Mouse (Mus musculus) intestine, embryonic 14.5 days (tissue): ENCODE measurements at regions not wholly inside any gene's neighbourhood (a gene's known extent, or its start where the extent isn't known, plus 50 kb on each side); places are given as distances from the start of the nearest gene placed in this dataset.

ENCODE experiments used
- ATAC-seq: fragments of 200-750 bp; cut with Nextera tagmentation; replicated peaks from 2 replicates; pipeline ENCODE4 v1.8.0; 2017; ENCODE audit warnings: low read depth, moderate number of reproducible peaks, moderate TSS enrichment, moderate library complexity; ENCODE audit not compliant: low FRiP score, low TSS enrichment
- DNase-seq: peaks from one replicate; pipeline ENCODE4 v3.0.0-alpha.2; 2018; ENCODE audit warnings: low spot score
- H3K27ac ChIP-seq: fragments of 300-500 bp; sonication (generic); 2 replicates; pipeline ENCODE4 v1.5.1; 2014; ENCODE audit warnings: low read depth, mild to moderate bottlenecking, control low read depth
- H3K27me3 ChIP-seq: fragments of 300-500 bp; sonication (generic); replicated peaks from 2 replicates; pipeline ENCODE4 v1.6.1; 2014; ENCODE audit warnings: low read length, control low read depth; ENCODE audit not compliant: control insufficient read depth, insufficient read depth
- H3K36me3 ChIP-seq: fragments of 300-500 bp; sonication (generic); 2 replicates; pipeline ENCODE4 v1.6.1; 2014; ENCODE audit warnings: low read length, control low read depth; ENCODE audit not compliant: control insufficient read depth, insufficient read depth
- H3K4me1 ChIP-seq: fragments of 300-500 bp; sonication (generic); replicated peaks from 2 replicates; pipeline ENCODE4 v1.6.1; 2014; ENCODE audit warnings: low read length, control low read depth, mixed read lengths; ENCODE audit not compliant: control insufficient read depth, insufficient read depth
- H3K4me2 ChIP-seq: fragments of 300-500 bp; sonication (generic); 2 replicates; pipeline ENCODE4 v1.6.1; 2014; ENCODE audit warnings: low read length
- H3K4me3 ChIP-seq: fragments of 300-500 bp; sonication (generic); 2 replicates; pipeline ENCODE4 v1.5.1; 2014; ENCODE audit warnings: low read depth, low read length, control low read depth, mixed read lengths
- H3K9ac ChIP-seq: fragments of 300-500 bp; sonication (generic); 2 replicates; pipeline ENCODE4 v1.6.1; 2014; ENCODE audit warnings: mild to moderate bottlenecking, low read length
- H3K9me3 ChIP-seq: fragments of 300-500 bp; sonication (generic); 2 replicates; pipeline ENCODE4 v1.6.1; 2016; ENCODE audit warnings: low read length, control low read depth; ENCODE audit not compliant: control insufficient read depth
- WGBS: fragments of 180-500 bp; shearing (Covaris S2); extraction: QIAGEN DNeasy Blood & Tissue Kit; methylation state at CpG from one replicate; pipeline ENCODE4 v1.1.7; 2014; 5-methylcytosine and 5-hydroxymethylcytosine counted together

GRCm38 (mm10) chr13:35159456-35159855, 132.6 kb upstream of the Eci2 start:
- Histone ChIP-seq H3K4me2 (no peak overlapping the region), H3K27ac (no peak overlapping the region), H3K4me3 (no peak overlapping the region), H3K4me1 (no peaks in the 10 kb centered on the region), H3K9me3 (no peaks in the 10 kb centered on the region), H3K9ac (no peak overlapping the region), H3K27me3 (no peaks in the 10 kb centered on the region), H3K36me3 (no peaks in the 10 kb centered on the region)
- no peak for DNase-seq
- WGBS = 67% methylated on average over 3 of the region's 3 CpGs
- no peak for ATAC-seq

DNA sequence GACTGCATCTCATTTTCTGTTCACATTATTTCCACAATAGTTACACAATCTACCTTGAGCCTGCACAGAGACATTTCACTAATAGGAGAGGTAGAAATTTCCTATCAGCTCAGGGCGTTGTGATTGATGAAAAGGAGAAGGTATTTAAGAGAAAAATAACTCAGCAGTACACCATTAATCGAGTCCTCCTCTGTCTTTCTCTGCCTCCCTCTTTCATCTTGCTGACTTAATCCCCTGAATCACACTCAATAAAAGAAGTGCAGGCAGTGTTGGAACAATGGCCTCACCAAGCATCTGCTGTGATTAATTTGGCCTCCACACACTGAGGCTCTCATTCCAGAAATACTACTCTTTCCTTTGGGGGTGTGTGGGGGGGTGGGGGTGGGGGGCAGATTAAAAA, 133.9 kb upstream of the Eci2 start:
- DNase-seq (no peak), ATAC-seq (no peak)
- Histone ChIP-seq H3K27me3 (no peaks in the 10 kb centered on the region), H3K4me1 (no peaks in the 10 kb centered on the region), H3K4me3 (no peak overlapping the region), H3K9ac (no peak overlapping the region), H3K4me2 (no peak overlapping the region), H3K27ac (no peak overlapping the region), H3K9me3 (no peaks in the 10 kb centered on the region), H3K36me3 (no peaks in the 10 kb centered on the region)
- 28% methylated on average over 2 of the region's 2 CpGs for WGBS

DNA sequence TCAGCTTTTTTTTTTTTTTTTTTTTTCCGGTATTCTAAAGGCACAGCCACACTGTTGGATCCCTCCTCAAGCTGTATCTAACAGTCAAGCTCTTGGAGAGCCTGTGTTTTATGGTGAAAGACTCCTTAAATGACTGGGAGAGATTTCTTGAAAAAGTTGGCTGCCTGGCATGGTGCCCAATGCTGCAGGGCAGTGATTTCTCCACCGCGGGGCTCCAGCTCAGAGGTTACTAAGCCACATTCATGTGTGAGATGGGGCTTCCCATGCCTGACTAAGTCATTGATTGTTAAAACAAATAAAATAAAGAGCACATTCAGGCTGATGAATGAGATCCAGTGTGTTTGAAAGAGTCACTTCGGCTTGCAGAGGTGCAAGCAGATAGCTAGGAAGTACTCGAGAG, 139.2 kb upstream of the Eci2 start:
- Histone ChIP-seq H3K9ac (no peak overlapping the region), H3K27ac (no peak overlapping the region), H3K36me3 (no peaks in the 10 kb centered on the region), H3K4me1 (no peaks in the 10 kb centered on the region), H3K4me2 (no peak overlapping the region), H3K27me3 (no peaks in the 10 kb centered on the region), H3K4me3 (no peak overlapping the region), H3K9me3 (no peaks in the 10 kb centered on the region)
- ATAC-seq (no peak), DNase-seq (no peak)
- 66% methylated on average over 5 of the region's 5 CpGs for whole genome bisulfite sequencing

GRCm38 (mm10) chr13:35166831-35167541, 140.1 kb upstream of the Eci2 start:
- Histone ChIP-seq H3K4me1 (no peaks in the 10 kb centered on the region), H3K9ac (no peak overlapping the region), H3K36me3 (no peaks in the 10 kb centered on the region), H3K4me2 (no peak overlapping the region), H3K27me3 (no peaks in the 10 kb centered on the region), H3K27ac (no peak overlapping the region), H3K9me3 (no peaks in the 10 kb centered on the region), H3K4me3 (no peak overlapping the region)
- ATAC-seq (no peak), DNase-seq (no peak)
- 75% methylated on average over 8 of the region's 8 CpGs for WGBS

GRCm38 (mm10) chr13:35171562-35172254, 144.8 kb upstream of the Eci2 start:
- Histone ChIP-seq H3K9ac (no peak overlapping the region), H3K27ac (no peak overlapping the region), H3K4me1 (no peaks in the 10 kb centered on the region), H3K27me3 (no peaks in the 10 kb centered on the region), H3K4me2 (no peak overlapping the region), H3K4me3 (no peak overlapping the region), H3K9me3 (no peaks in the 10 kb centered on the region), H3K36me3 (no peaks in the 10 kb centered on the region)
- DNase-seq (no peak), ATAC-seq (no peak)
- WGBS = 78% methylated on average over 11 of the region's 11 CpGs

DNA sequence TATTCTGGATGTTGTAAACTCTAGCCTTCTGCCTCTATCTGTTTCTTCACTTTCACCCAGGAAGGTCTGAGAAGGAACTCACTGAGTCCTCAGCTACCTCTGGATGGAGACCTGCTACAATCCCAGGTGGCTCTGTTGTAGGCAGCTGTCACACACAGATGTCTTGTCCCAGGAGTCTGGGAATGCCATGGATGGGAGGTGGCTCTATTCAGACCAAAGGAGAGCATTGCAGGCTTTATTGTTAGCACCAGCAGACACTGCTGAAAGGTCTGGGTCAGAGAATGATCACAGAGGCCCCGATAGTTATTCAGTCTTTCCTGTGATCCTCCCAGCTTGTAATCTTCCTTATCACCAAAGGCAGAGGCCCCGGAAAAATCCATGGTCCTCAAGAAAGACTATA, 146.6 kb upstream of the Eci2 start:
- 25% methylated on average over 2 of the region's 2 CpGs for WGBS
- Histone ChIP-seq H3K27ac (no peak overlapping the region), H3K4me3 (no peak overlapping the region), H3K9ac (no peak overlapping the region), H3K27me3 (no peaks in the 10 kb centered on the region), H3K9me3 (no peaks in the 10 kb centered on the region), H3K36me3 (no peaks in the 10 kb centered on the region), H3K4me1 (no peaks in the 10 kb centered on the region), H3K4me2 (no peak overlapping the region)
- DNase-seq (no peak), ATAC-seq (no peak)

- WGBS = 69% methylated on average over 1 of the region's 1 CpGs
- ATAC-seq (no peak), DNase-seq (no peak)
- H3K27ac ChIP-seq = no peak overlapping the region
- H3K4me3 ChIP-seq = no peak overlapping the region
- no peaks in the 10 kb centered on the region for H3K9me3 ChIP-seq
- H3K9ac ChIP-seq = no peak overlapping the region
- H3K4me1 ChIP-seq = no peaks in the 10 kb centered on the region
- no peaks in the 10 kb centered on the region for H3K36me3 ChIP-seq
- no peaks in the 10 kb centered on the region for H3K27me3 ChIP-seq
- no peak overlapping the region for H3K4me2 ChIP-seq
These were observed 148.7 kb upstream of the Eci2 start for GRCm38 (mm10) chr13:35175587-35175986.

GRCm38 (mm10) chr13:35177305-35177704, 150.4 kb upstream of the Eci2 start:
- Histone ChIP-seq H3K27me3 (no peaks in the 10 kb centered on the region), H3K36me3 (no peaks in the 10 kb centered on the region), H3K4me3 (no peak overlapping the region), H3K27ac (no peak overlapping the region), H3K9ac (no peak overlapping the region), H3K4me2 (no peak overlapping the region), H3K9me3 (no peaks in the 10 kb centered on the region), H3K4me1 (no peaks in the 10 kb centered on the region)
- ATAC-seq = no peak
- WGBS = 39% methylated on average over 2 of the region's 2 CpGs
- DNase-seq = no peak
